Mouse (Mus musculus) retina, adult 2 months (tissue): Measurements from ENCODE around the gene Def8.
A peak's percentile ranks its signal among the peaks of the same experiment; 100 is the strongest.

Experiments used
- DNase-seq: peaks from one replicate; pipeline ENCODE4 v3.0.0-alpha.2; 2012; ENCODE audit warnings: low read depth, low spot score

Gene Def8

DNA sequence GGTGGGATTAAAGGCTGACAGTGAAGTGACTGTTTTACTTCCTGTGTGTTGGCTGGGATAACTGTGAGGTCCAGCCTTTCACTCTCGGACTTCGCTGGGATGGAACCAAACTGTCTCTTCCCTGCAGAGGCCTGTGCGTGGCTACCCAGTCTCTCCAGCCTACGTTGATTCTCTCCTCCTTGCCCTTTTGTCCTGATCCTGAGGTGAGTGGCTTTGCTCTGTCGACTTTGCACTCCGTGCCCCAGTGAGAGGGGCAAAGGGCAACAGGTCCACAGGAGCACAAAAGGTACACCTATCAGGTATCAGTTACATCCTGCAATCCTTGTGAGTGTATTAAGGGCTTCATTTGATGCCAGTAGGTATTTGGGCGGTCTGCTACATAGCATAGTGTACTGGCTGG lies at the start of gene Def8:
Gene Def8, plus strand, starts transcription at position 87 of the 400 bp plus-strand sequence.
- no peak for DNase-seq

DNA sequence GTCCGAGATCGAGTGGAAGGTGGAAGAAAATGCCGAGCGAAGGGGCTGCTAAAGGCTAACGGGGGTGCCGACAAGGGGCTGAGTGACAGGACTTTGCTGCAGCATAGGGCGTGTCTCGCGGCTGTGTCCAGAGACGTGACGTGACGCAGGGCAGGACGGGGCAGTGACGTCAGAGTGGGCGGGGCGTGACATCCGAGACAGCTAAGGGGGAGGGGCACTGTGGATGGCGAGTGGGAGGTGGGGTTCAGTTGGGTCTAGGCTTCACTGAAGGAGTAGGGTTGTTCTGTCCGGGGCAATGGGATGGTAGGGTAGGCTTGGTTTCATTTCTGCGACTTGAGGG lies 49.1 kb upstream of the Def8 start:
- DNase-seq: peak; percentile 82

DNA sequence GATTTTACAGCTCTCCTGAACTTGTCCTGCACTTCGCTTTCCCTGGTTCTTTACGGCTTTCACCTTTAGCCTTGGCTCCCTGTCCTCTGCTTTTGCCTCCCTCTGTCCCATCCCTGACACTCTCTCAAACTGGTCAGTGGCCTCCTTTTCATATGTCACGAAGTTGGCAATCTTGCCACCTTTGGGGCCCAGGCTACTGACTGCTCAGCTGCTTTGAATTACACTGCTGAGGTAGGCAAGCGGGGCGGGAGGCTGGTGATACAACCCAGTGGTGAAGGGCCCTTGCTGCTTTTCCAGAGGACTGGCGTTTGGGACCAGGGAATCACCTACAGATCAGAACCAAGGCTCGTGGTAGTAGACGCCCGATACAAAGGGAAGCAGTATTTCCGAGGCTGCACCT lies 47.6 kb upstream of the Def8 start:
- no peak for DNase-seq

DNA sequence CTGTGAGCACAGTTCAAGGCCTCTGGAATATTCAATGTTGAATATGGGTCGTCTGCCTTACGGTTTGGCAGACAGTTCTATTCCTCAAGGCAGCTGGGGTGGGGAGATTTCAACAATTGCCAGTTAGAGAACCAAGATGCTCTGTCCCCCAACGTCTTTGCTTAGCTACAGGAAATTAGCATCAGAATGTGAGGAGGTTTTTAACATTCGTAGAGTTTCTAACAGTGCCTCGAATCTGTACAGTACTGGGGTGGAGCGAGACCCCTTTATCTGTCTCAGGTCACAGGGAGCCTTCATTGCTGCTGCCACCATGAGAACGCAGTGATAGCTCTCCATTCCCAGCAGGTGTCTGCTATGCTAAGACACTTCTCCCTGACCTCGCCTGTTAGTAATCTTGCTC lies 47.2 kb upstream of the Def8 start:
- DNase-seq: no peak

DNA sequence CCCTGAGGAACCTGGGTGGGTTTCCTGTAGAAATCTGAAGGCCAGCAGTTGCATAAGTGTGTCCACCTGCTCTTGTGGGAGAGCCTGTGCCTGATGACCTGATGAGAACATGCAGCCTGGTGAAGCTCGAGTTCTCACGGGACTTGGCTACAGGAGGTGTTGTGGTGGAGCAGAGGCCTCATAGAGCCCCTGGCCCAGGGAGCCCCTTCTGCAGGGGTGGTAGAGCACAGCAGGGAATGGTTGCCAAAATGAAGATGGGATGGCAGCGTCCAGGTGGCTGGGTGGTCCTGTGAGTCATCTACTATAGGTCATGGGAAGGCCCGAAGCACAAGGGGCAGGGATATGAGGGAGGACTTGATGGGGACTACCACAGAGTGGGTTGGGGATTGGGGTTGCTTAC lies 41.6 kb upstream of the Def8 start:
- DNase-seq: no peak

DNA sequence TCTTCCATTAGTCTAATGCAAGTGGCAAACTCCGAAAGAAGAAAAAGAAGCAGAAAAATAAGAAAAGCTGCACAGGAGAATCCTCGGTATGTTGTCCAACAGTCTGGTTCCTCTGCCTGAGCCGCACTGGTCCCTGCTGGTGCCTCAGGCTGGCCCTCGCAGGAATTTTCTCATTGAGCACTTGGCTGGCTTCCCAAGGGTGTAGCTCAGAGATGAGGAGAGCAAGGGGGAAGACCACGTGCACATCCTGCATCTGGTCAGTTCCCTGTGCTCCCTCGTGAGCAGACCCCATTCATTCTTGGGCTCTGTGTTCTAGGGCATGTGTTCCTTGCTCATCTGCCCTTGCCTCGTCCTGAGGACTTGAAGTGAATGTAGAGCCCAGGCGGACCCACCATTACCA lies 40.8 kb upstream of the Def8 start:
- no peak for DNase-seq

DNA sequence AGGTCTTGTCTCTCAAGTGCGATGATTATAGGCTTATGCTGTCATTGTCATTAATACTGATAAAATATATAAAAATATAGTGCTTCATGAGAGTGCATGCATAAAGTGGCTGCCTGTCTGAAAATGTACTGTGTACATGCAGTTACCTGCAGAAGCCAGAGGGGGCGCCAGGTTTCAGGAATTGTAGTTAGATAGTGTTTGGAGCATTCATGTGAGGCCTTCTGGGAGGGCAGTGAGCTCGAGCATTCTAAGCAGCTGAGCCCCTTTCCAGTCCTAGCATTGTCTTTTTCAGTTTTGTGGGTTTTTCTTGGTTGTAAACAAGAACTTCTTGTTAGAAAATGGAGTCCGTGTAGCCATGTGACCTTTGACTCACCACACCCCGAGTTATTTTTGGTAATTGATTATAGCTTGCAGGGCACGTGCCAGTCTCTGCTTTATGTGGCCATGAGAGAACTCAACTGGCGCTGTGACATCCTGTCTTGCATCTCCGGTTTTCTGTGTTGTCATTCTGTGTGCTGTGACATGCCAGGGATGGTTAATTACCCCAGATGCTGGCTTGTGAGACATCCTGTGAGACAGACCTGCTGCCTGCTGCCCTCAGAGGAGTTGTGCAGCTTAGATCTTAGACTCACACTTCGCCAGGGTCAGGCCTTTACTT lies 38.3 kb upstream of the Def8 start:
- no peak for DNase-seq

DNA sequence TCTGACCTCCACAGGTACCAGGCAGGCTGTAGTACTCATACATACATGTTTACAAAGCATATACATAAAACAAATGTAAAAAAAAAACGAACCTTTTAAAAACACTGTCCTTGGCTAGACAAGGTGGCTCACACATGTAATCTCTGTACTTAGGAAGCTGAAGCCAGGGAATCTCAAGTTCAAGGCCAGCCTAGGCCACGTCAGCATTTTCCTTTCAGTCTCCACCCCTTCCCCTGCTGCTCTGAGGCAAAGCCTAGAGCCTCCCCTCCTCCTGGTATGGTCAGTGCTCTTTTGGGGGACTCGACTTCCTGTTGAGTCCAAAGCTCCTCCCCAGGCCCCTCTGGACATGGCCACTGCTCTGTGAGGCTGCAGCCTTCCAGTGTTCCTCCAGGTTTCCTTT lies 36.3 kb upstream of the Def8 start:
- DNase-seq: no peak

DNA sequence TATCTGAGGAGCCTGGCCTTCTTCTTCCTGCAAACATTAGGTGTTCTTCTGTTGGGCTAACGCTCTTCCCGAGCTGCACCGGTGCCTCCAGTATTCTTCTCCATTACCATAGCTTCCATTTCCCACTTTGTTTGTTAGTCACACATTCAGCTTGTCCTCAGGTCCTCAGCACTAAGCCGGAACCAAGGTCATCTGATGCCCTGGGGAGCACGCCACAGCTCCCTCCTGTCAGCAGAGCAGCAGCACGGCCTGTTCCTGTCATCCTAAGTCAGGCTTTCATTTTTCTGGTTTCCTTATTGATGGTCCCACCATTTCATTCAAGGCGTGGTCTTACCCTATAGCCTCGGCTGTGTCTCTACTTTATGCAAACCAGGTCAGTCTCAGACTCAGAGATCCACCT lies 35.5 kb upstream of the Def8 start:
- no peak for DNase-seq

DNA sequence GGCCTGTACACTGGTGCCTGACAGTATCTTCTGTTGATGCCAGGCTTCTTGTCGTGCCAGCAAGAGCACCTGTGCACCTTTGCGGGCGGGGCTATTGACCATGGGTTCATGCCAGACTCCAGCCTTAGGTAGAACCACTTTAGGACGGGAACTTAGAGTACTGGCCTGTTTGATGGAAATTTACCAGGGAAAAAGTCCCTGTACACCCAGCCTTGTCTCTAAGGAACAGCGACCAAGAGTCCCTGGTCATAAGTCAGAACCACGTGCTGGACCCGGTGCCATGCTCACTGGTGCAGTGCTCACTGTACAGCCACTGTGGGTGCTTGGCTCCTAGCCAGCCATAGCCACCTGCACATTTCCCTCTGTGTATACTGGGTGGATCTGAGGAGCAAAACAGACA lies 34.3 kb upstream of the Def8 start:
- no peak for DNase-seq

DNA sequence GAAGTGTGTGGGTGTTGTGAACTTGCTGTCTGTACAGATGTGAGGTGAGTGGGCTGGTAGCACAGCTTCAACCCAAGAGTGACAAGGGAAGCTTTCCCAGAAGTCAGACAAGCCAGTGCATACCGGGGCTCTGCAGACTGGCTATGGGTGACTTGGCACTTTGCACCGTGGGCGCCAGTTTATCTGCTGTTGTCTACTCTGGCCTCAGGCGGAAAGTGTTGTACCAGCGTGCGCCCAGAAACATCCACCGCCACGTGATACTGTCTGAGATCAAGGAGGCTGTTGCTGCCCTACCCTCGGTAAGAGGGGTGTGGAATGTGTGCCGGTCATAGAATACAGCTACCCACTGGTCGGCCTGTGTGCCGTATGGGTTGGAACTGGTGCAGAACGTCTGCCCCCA lies 25.0 kb upstream of the Def8 start:
- DNase-seq: no peak

DNA sequence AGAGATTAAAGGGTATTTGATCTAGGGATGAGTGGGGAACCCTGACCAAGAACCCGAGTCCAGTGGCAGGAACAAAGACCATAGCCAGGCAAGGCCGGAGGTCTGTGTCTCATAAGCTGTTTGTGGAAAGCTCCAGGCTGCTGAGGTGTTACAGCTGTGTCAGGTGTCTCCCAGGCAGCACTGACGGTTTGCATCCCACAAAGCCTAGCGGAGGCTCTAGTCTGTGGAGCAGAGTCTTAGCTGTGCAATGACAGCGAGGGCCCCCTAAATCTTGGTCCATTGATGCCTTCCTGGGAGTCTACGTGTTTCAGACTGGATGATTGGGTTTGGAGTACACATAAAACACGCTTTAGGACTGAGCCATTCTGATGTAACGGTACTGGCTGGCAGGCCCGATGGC lies 21.4 kb upstream of the Def8 start:
- no peak for DNase-seq

DNA sequence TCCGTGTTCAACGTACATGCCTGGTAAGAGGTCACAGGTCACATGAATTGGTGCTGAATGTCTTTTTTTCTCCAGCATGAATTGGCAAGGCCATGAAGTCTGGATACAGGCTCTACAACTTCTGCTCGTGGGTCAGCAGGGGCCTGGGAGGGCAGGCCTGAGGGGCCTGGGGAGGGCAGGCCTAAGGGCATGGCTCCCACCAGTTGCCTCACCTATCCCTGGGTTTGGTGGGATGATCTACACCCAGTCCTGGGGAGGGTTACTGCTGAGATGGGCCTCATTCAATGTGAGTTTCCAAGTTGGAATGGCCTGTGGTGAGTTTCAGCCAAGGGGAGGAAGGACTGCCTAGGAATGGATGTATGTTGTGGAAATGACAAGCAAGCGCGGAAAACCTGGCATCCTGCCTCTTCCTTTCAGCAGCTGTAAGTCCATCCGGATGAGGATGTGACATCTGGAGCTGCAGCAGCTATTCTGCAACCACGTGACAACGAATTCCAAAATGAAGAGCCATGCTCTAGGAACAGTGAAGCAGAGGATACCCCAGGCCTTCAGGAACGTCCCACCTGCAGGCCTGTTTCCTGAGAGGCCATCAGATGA lies 20.5 kb upstream of the Def8 start:
- DNase-seq: no peak

DNA sequence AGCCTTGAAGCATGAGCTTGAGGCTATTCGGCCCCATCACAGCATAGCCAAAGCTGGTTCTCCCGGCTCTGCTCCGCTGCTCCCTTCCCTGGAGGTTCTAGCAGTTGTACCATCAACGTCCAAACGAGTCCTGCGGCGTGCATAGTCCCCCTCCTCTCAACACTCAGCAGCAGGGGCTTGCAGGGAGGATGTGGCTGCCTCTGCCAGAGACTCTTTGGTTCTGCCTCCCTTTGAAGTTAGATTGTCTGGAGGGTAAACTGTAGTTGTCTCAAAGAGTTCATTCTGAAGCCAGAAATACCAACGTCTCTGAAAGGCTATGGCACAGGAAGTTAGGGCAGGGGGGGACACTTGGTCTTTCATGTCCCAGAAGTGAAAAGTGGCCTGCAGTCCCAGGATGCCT lies 18.8 kb upstream of the Def8 start:
- DNase-seq: no peak

DNA sequence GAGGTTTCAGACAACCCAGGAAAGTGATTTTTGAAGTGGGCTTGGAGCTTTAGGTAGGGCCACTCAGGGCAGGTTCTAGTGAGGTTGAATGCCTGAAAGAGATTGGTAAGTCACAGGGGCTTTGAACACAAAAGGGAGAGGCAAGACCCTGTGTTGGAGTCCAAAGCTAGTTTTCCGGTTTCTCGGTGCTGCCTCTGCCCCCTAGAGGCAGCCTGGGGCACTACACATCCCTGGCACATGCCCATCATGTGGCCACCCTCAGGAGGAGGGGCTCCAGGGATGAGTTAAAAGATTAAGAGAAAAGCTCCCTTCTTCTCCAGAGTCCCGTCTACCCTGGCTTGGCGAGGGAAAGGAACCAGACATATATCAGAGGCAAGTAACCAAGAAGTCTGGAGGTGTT lies 16.5 kb upstream of the Def8 start, which contains the start of gene Mc1r:
Gene Mc1r, plus strand, starts transcription at position 322 of the 400 bp plus-strand sequence.
- DNase-seq: peak; percentile 63

DNA sequence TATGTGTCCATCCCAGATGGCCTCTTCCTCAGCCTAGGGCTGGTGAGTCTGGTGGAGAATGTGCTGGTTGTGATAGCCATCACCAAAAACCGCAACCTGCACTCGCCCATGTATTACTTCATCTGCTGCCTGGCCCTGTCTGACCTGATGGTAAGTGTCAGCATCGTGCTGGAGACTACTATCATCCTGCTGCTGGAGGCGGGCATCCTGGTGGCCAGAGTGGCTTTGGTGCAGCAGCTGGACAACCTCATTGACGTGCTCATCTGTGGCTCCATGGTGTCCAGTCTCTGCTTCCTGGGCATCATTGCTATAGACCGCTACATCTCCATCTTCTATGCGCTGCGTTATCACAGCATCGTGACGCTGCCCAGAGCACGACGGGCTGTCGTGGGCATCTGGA lies 15.7 kb upstream of the Def8 start:
- no peak for DNase-seq

DNA sequence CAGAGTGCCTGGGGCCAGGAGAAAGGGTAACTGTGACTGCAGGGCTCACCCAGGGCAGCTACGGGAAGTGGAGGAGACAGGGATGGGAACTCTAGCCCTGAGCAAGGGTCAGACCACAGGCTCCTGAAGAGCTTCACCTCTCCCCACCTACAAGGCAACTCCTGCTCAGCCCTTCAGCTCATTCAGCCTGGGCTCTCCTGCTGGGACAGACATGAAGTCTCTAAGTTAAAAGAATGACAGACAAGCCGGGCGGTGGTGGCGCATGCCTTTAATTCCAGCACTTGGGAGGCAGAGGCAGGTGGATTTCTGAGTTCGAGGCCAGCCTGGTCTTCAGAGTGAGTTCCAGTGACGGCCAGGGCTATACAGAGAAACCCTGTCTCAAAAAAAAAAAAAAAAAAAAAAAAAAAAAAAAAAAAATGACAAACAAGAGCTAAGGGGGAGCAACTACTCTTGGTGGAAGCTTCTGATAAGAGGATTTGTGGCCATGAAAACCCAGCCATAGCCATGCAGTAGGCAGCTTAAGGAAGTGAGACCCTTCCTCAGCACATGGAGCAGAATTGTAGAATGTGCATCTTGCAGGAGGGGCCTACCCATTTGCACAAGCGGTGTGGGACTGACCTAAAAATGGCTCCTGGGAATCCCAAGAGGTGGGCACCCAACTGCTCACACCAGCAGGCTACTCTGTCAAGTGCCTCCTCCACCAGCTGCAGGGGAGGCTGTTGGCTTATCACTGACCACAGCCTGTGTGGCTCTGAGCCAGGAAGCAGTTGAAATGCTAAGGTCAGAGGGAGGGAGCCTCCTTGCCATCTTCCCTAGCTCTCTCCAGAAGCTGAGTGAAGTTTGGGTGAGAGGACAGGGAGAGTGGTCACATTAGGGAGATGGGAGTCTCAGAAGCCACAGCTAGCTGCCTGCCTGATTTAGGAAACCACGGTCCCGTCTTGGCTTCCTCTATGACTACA lies 14.5 kb upstream of the Def8 start:
- no peak for DNase-seq

DNA sequence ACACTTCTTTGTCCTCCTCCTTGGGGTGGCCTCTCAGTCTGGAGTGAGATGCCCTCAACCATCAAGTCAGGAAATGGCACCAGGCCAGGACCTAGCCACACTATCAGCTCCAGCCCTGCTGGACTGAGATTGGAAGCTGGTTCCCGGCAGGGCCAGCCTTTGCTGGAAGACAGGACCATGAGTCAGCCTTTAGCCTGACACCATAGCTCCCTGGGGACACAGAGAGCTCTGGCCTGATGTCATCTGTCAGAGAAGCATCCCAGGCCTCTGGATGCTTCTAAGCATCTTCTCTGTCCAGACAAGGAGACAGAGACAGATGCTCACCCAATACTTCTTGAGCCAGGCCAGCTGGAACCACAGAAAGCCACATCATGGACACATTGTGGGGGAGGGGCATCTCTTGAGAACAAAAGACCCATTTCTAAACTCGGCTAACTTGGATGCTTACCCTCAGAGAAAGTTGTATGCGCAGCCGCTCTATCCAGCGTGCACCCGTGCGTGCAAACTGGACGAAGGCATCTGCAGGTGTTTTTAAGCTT lies 13.2 kb upstream of the Def8 start:
- DNase-seq: no peak

DNA sequence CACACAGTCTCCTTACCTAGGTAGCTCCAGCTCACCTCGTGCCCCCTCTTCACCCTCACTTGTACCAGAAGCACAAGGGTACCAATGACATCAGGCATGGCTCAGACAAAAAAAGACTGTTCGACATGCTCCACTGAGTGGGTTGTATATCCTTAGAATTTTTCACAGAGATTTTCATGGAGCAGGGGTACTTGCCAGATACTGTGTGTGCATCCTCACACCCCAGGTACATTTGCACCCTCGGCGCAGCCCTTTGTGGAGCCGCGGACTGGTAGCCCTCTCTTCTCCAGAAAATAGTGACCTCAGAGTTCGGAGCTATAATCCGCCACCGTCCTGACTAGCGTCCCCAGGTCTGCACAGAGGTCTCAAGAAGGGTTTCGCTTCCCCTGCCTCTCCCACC lies 12.5 kb upstream of the Def8 start:
- no peak for DNase-seq

DNA sequence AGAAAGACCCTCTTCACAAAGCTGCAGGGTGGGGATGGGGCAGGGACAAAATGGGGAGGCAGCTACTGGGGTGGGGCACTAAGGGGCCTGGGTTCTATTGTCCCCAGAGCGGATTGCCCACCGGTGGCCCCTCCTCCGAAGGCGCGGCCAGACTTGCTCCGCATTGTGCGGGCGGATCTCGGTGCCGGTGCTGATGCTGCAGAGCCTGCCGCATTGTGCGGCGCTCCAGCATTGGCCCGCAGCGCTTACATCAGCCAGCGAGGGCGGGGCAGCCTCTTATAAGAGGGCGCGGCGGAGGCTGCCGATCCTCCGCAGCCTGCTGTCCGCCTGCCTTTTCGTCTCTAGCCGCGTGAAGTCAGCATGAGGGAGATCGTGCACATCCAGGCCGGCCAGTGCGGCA lies 12.1 kb upstream of the Def8 start, which contains the start of gene Tubb3:
Gene Tubb3, plus strand, starts transcription at position 179 of the 400 bp plus-strand sequence.
- DNase-seq: peak; percentile 75

DNA sequence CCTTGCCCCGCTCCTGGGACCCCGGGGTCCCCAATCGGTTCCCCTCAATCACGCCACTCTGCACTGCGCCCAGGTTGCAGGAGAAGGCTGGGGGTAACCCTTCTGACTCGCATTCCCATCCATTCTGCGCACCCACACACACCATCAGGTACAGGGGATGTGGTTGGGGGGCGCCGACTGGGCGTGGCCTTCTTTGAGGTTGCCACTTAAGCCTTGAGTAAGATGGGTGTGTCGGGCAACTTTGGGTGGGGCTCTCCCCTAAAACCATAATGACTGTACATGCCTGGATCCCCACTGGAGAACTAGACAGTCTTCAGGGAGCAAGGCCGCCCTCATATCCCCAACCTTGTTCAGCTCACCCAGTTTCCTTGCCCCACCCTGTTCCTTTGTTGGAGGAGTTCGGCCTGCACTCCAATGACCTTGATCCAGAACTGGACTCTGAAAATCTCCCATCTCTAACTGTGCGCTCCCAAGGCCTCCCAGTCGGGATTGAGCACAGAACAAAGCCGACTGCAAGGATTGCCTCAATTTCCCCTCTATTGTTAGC lies 11.5 kb upstream of the Def8 start:
- DNase-seq: no peak

DNA sequence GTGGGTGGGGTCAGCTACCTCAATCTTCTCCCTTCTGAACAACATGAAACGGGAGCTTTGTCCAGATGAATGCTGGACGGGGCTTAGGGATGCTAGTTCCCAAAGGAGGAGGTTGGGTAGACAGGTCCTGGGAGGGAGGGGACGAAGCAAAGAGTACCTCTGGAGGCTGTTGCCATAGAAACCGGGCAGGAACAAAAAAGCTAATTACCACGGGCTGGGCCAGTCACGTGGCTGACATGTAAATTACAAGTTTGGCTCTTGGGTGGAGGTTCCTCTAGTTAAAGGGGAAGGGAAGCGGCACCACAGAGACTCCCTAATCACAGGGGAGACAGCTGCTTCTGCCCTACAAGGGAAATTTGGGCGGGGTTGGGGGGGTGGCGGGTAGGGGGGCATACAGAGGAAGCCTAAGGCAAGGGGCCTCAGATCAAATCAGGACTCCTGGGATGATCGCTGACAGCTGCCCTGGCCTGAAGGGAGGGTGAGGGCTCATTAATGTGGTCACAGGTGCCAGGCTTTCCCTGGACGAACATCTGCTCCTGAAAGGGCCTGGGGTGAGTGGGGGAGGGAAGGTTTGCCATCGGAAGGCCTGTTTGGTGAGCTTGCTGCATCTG lies 10.7 kb upstream of the Def8 start:
- no peak for DNase-seq
